Mouse (Mus musculus) WW6 (cell line): Measurements from ENCODE around the gene Glis2.

Experiments
- DNase-seq: peaks from one replicate; pipeline ENCODE4 v3.0.0-alpha.2; 2013; ENCODE audit warnings: low read depth, low spot score

The Glis2 gene

DNA sequence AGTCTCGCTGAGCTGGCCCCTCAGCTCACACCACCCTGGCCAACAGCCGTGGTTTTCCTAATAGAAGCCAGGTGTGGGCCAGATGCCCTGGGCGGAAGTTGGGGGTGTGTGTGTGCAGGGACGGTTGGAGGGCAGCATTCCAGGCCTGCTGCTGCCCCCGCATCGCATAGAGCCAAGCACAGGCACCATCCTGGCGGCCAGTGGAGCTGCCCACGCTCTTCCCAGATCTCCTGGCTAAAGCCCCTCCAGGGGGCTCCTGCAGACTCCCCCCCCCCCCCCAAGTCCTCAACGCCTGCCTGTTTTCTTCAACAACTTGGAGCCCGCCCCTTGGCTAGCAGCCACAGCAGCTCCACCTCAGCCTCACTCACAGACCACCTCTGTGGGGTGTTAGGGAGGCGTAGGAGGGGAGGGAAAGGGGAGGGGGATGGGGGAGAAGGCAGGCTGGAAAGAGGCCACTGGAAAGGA, 64.3 kb downstream of the Glis2 start:
- DNase-seq = no peak

DNA sequence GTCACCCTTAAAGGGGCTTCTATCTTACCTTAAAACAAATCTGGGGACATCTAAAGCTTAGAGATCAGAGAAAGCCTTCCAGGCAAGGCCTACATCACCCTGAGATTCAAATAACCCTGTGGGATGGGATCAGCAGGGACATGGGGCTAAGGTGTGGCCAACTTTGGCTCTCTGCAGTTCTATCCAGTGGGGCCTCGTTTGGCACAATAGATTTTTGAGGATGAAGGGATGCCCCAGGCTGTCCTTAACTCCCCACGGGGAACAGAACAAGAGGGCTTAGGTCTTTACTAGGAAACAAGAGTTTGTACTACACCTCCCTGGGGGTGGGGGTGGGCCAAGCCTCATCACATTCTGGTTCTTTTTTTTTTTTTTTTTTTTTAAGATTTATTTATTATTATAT, 64.8 kb downstream of the Glis2 start:
- no peak for DNase-seq

DNA sequence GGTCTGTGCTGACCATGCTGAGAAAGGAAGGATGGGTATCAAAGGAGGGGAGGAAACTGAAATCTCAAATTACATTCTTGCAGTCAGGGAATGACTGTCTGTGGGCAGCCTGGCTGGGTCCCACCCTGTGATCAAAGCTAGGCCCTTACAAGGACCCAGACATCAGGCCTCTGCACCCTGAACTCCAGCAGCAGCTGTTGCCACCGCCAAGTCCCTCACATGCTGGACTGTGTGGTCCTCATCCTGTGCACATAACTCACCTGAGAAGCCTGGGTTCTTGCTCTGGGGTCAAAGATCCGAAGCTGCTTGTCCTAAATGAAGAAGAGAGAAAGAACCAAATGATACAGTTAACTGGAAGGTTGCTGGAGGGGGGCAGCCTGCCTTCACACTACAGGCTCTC, 67.1 kb downstream of the Glis2 start:
- no peak for DNase-seq

DNA sequence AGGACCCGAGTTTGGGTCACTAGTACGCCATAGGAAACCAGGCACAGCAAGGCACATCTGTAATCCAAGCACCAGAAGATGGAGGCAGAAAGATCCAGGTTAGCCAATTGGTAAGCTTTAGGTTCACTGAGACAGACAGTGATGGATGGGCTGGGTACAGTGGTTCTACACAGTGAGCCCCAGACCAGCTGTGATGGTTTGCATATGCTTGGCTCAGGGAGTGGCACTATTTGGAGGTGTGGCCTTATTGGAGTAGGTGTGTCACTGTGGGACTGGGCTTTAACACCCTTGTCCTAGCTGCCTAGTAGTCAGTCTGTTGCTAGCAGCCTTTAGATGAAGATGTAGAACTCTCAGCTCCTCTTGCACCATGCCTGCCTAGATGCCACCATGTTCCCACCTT, 69.3 kb downstream of the Glis2 start:
- DNase-seq = no peak

DNA sequence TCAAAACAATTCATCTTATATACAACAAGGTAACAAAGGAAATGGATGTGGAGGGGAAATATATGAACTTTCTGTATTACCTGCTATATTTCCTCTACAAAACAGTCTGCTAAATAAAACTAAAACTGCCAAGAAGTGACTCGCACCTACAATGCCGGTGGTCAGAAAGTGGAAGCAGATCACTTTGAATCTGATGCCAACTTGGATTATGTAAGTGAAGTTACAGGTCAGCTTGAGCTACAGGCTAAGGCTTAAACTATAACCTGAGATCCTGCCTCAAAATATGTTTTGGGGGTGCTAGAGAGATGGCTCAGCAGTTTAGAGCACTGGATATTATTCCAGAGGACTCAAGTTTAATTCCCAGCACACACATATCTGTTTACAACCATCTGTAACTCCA, 71.2 kb downstream of the Glis2 start:
- DNase-seq = no peak

DNA sequence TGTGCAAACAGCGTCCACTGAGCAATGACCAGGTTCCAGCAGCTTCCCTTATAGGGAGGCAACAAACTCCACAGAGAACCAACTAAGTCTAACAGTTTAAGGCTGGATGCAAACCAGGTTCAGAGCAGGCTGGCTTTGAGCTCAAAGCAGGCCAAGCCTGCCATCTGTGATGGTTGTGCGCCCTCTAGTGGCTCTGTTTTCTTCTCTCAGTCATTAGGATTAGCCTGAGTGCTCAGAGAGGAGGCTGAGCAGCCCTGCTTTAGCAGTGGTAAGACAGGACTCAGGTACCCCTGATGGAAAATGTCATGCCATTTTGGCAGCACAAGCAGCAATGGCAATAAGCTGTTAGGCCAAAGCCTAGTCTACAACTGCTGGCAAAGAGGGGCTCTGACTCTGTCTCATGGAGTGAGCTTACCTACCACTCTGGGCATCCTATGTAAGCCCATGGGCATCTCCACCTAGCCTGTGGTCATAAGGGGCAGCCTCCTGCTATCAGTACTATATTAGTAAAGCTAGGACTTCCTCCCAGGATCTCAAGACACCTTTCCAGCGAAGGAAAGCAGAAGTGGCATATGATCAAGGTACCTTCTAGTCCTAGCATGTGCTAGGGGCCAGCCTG, 72.8 kb downstream of the Glis2 start:
- no peak for DNase-seq

DNA sequence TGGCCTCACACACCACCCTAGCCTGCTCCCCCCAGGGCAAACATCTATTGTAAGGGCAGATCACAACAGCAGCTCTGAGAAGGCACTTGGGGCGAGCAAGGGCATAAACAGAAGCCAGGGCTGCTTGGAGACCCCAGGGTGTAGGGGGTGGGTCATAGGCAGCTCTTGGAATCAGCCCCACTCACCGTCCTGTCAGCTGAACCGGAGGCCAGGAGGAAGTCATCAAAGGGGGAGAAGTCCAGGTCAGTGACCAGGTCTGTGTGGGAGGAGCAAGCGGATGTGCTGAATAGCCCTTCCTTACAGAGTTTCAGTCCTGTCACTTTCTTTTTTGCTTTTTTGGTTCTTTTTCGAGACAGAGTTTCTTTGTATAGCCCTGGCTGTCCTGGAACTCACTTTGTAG, 75.8 kb downstream of the Glis2 start:
- DNase-seq = no peak

DNA sequence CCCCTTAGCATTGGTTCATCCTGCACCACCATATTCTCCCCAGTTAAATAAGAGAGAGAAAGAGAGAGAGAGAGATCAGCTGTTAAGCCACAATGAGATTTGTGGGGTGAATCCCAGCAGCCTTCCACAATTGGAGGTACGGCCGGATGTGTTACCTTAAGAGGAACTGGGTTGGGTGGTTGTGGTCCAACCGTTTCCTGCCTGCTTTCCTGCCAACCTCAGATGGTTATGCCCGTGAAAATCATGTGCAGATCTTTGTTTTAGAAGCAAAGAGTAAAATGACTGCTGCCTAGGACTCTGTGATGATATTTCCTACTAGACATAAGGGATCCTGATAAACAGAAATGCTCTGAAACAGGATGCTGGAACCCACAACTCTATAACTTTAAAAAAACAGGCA, 79.6 kb downstream of the Glis2 start:
- no peak for DNase-seq
